Mouse (Mus musculus) Patski (cell line): ENCODE results near the gene Srarp. TPM values are rescaled to one million over a fixed set of nuclear protein-coding genes. Genes with fewer than 3 reads are reported as not detected.

Experiments used
- ATAC-seq: fragments of 100-300 bp; one replicate; pipeline ENCODE4 v1.8.0; 2021
- CTCF ChIA-PET: fragments of 350-600 bp; sonication (Branson Sonifier 250); formaldehyde crosslinking; loops from one replicate; lab custom pipeline; 2022; ENCODE audit warnings: inconsistent platforms; lab: Charles Lee
- POLR2A ChIA-PET: fragments of 350-600 bp; sonication (Branson Sonifier 250); formaldehyde crosslinking; loops from one replicate; lab custom pipeline; 2022; ENCODE audit warnings: antibody characterized with exemption, inconsistent platforms; lab: Charles Lee
- DNase-seq: peaks from one replicate; pipeline ENCODE4 v3.0.0-alpha.2; 2011; ENCODE audit warnings: low read depth, low spot score
- H3K27me3 ChIP-seq: fragments of 371-371 bp; one replicate; pipeline ENCODE4 v1.5.1; 2021
- CTCF ChIP-seq: fragments of 100-300 bp; IDR thresholded peaks from one replicate; pipeline ENCODE4 v1.5.1; 2021
- in situ Hi-C: fragments of 300-500 bp; cut with MboI; formaldehyde crosslinking; loops from 3 replicates; pipeline ENCODE4 v1.11.1; 2018; ENCODE audit warnings: low pct_unique_long_range_greater_than_20kb, mixed read lengths
- polyA plus RNA-seq: library from polyadenylated mRNA; unstranded; gene quantifications from one replicate; pipeline ENCODE4 v1.2.3, GENCODE M21; 2021

Gene Srarp
- polyA plus RNA-seq, 1 experiment from 2014 or later = 0.06 TPM

GRCm38 (mm10) chr4:141426796-141427745, 8.8 kb downstream of the Srarp start:
- ATAC-seq = no peak
- ChIA-PET CTCF (interaction anchor here (0.9 to 8.1 kb wide), 3 partner anchors 22 to 149 kb away, joined by 4 to 134 read pairs (median 4); no protein-coding TSS in a partner anchor), POLR2A (interaction anchor here (3.2 kb wide), 1 partner anchor 21 kb away, joined by 16 read pairs; no protein-coding TSS in a partner anchor)
- TF ChIP-seq CTCF = no peak
- no peak for DNase-seq
- H3K27me3 ChIP-seq = no peaks in the 10 kb centered on the region
- in situ Hi-C loops = no loop called here

DNA sequence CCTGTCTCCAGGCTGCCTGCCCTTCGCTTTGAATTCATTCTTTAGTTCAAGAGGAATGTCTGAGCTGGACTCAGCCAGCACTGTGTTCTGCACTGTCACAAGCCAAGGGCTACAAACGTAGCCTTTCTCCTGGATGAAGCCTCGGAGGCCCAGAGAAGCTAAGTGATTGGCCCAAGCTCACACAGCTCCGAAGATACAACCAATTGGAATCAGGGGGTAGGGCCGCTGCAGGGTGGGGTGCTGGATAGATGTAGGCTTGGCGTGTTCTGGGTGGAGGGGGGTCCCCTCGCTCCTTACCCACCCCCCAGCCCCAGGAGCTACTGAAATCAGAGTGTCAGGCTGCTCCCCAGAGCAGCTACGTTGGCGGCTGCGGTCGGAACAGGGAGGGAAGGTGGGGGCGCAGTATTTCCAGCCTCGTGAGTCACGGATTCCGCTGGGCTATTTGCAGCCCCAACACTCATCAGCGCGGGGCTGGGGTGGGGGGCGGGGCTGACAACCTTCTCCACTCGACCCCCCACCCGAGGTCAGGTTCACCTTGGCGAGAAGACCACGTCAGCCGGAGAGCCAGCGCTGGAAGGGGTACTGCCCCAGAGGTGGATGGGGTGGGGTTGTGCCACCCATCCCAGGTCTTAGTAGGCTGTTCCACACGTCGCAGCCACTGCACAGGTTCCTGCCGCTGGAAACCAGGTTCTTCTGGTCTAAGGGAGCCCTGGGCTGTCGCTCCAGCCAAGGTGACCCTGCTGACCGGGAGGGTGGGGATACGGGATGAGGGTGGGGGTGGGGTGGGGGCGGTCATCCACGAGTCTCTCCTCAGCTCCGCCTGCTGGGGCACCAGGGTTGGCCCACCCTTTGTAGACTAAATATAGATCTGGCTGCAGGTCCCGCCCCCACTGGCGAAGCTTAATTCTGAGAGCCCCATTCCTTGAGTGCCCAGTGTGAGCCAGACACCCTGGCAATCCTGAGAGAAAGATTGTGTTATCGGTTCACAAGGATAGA, 10.1 kb downstream of the Srarp start:
- ChIA-PET CTCF (interaction anchor here (0.9 to 8.1 kb wide), 4 partner anchors 21 to 147 kb away, joined by 3 to 134 read pairs (median 4); no protein-coding TSS in a partner anchor), POLR2A (interaction anchor here (1.0 to 1.4 kb wide), 2 partner anchors 18 to 21 kb away, joined by 3 read pairs; no protein-coding TSS in a partner anchor)
- no peak for TF ChIP-seq CTCF
- peak; percentile 61 for DNase-seq
- peak; percentile 70 for ATAC-seq
- in situ Hi-C loops = no loop called here
- no peaks in the 10 kb centered on the region for H3K27me3 ChIP-seq

- DNase-seq (no peak), ATAC-seq (no peak)
- ChIA-PET CTCF (no interaction called here), POLR2A (no interaction called here)
- H3K27me3 ChIP-seq = no peaks in the 10 kb centered on the region
- in situ Hi-C loops = no loop called here
- TF ChIP-seq CTCF = no peak
Observed at GRCm38 (mm10) chr4:141423691-141424431, 12.0 kb downstream of the Srarp start.

- CTCF ChIA-PET = interaction anchor here (1.3 kb wide), 1 partner anchor 18 kb away, joined by 3 read pairs; no protein-coding TSS in a partner anchor
- no peak for TF ChIP-seq CTCF
Observed at GRCm38 (mm10) chr4:141423288-141423687, 12.6 kb downstream of the Srarp start.

DNA sequence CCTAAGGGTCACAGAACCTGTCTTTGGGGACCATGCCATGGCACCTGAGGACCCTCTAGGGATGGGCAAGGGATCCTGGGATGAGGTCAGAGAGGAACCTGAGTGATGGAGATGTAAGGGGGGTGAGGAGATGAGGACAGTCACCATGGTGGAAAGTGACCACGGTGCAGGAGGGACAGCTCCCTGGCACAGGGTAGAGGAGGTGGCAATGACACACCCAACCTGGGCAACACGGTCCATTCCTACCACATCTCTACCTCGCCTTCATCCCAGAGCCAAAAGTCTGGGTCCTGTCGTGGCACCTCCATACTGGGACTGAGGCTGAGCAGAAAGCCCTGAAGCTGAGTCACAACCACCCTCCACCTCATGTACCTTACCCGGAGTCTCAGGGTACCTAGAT, 13.1 kb downstream of the Srarp start:
- DNase-seq = no peak
- CTCF ChIA-PET = interaction anchor here (1.3 kb wide), 1 partner anchor 17 kb away, joined by 3 read pairs; no protein-coding TSS in a partner anchor

More at GRCm38 (mm10) chr4:141423288-141423687, 12.6 kb downstream of the Srarp start:
- DNase-seq = no peak
- H3K27me3 ChIP-seq = no peaks in the 10 kb centered on the region
- ATAC-seq = no peak
- POLR2A ChIA-PET = no interaction called here
- in situ Hi-C loops = no loop called here

GRCm38 (mm10) chr4:141421423-141421822, 14.5 kb downstream of the Srarp start:
- CTCF ChIA-PET = interaction anchor here (1.4 to 1.7 kb wide), 2 partner anchors 10 to 16 kb away, joined by 3 to 4 read pairs; no protein-coding TSS in a partner anchor

More for the DNA sequence above, 13.1 kb downstream of the Srarp start:
- no peak for TF ChIP-seq CTCF
- POLR2A ChIA-PET = no interaction called here
- ATAC-seq = no peak
- H3K27me3 ChIP-seq = no peaks in the 10 kb centered on the region
- in situ Hi-C loops = no loop called here

DNA sequence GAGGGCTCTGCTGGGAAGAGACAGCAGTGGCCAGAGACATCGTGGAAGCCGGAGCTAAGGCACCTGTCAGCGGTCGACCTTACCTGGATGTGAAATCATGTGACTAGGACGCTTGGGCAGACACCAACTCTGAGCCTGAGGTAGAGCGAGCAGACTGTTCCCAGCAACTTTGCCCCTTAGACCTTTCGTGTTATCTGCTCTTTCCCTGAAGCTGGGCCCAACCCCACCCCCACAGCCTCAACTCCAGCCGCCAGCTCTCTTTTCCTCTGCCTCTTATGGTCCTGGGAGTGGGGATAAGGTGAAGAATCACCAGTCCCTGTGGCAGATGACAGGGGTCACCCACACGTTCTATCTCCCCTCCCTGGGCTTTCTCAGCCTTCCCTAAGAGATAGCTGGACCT, 15.0 kb downstream of the Srarp start:
- DNase-seq (no peak), ATAC-seq (no peak)
- H3K27me3 ChIP-seq = no peaks in the 10 kb centered on the region
- in situ Hi-C loops = no loop called here
- ChIA-PET CTCF (interaction anchor here (1.4 to 1.7 kb wide), 2 partner anchors 10 to 16 kb away, joined by 3 to 4 read pairs; no protein-coding TSS in a partner anchor), POLR2A (no interaction called here)
- no peak for TF ChIP-seq CTCF

More at GRCm38 (mm10) chr4:141421423-141421822, 14.5 kb downstream of the Srarp start:
- no peak for TF ChIP-seq CTCF
- POLR2A ChIA-PET = no interaction called here
- in situ Hi-C loops = no loop called here
- no peak for ATAC-seq
- no peak for DNase-seq
- H3K27me3 ChIP-seq = no peaks in the 10 kb centered on the region

GRCm38 (mm10) chr4:141420192-141420829, 15.6 kb downstream of the Srarp start, which contains the start of gene Hspb7:
TSS of gene Hspb7 (plus strand) at chr4:141420779.
- POLR2A ChIA-PET = no interaction called here
- no peak for DNase-seq
- CTCF ChIA-PET = interaction anchor here (1.4 to 1.7 kb wide), 2 partner anchors 11 to 15 kb away, joined by 3 to 4 read pairs; no protein-coding TSS in a partner anchor
- in situ Hi-C loops = no loop called here
- ATAC-seq = no peak
- H3K27me3 ChIP-seq = no peaks in the 10 kb centered on the region
- TF ChIP-seq CTCF = no peak
